Mouse (Mus musculus): ENCODE measurements around the gene Lin37.

Lin37 gene

GRCm38 (mm10) chr7:30553021-30553589, 6.5 kb downstream of the Lin37 start:
- DNase-seq (ENCODE audit: low read depth, low spot score) = no peak

DNA sequence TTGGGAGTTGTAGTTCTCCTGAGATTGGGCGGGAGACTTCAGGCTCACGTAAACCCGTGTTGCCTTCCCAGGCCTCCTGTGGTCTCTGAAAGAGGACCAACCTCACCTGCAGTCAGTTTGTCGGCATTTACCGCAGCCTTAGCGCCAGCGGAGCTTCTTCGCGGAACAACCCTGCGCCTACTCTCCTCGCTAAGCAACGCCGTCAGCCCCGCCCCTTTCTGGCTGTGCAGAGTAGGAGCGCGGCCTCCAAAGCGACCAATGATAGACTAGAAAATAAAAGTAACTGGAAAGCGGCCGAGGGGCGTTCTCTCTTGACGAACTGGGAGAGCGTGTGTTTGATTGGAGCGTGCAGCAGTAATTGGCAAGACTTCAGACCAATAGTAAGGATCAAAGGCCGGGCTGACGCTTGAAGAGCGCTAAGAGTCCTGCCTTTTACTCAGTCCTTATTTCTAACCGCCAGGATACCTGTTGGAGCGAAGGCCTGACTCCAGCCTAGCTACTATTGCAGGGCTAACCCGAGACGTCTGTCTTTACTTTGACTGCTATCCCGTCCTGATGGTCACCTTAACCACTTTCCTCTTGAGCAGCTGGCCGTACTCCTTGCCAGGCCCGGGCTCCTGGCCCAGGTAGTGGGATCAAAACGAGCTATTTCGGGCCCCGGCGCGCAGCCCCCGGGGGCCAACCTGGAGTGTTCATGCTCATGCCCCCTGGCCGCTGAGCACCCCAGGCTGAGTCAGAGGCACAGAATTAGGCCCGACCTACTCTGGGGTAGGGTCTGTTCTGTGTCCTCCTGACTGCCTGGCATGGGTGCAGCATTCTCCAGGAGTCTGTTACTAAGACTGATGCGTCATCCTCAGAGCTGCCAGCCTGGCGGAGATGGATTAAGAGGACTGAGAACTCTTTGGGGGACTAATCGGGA, 7.3 kb downstream of the Lin37 start, which contains the start of the genes Hspb6 and Proser3:
TSS of gene Hspb6 (plus strand) at position 77 of the 919 bp plus-strand sequence.
TSS of gene Proser3 (minus strand) at position 198 of the 919 bp plus-strand sequence.
- DNase-seq (ENCODE audit: low read depth, low spot score) = peak; percentile 100

DNA sequence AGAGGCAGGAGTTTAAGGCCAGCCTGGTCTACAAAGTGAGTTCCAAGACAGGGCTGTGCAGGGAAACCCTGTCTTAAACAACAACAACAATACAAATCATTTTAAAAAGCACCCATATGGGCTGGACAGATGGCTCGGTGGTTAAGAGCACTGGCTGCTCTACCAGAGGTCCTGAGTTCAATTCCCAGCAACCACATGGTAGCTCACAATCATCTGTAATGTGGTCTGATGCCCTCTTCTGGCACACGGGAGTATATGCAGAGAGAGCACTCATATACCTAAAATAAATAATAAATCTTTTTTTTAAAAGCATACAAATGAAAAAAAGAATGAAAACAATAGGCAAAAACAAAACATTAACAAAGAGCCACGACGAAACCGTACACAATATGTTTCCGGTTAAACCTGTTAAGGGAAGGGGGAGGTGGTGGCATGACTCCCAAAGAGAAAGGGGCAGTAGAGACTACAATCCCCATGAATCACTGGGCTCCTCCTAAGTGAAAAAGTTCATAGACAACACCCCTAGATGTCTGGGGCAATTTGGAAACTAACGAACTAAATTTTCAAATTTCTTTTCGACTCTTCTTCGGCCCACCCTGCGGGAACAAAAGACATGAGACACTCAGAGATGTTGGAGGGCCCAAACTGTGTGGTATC, 8.1 kb downstream of the Lin37 start:
- DNase-seq (ENCODE audit: low read depth, low spot score) = peak; percentile 89

DNA sequence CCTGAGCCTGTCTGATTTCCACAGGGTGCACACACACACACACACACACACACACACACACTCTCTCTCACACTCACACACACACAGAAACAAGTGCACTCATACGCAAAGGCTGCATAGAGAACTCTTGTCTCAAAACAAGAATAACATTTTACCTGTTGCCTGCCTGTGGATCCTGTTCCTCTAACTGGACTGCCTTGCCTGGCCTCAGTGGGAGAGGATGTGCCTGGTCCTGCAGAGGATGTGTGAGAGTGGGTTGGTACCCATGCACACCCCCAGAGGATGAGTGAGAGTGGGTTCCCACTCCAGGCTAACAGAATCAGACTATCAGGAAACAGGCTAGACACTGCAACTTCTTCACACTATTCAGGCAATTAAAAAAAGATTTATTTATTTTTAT, 9.0 kb downstream of the Lin37 start:
- no peak for DNase-seq (ENCODE audit: low read depth, low spot score)

DNA sequence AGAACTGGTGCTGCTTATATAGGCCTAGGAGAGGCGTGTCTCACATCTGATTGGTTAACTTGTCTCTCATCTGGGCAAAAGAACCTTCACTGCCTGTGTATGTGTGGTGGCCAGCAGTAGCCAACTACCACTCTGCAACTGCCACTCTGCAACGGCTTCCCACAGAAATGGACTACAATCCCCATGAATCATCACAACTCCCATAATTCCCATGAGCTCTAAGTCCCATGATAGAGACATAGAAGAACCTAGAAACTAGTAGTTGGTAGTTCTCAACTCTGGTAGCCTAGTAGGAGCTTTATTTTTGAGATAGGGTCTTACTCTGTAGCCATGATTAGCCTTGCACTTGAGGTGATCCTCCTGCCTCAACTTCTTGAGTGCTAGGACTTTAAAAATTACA, 9.8 kb downstream of the Lin37 start:
- no peak for DNase-seq (ENCODE audit: low read depth, low spot score)

- no peak for DNase-seq (ENCODE audit: low read depth, low spot score)
Observed at GRCm38 (mm10) chr7:30544327-30544726, 15.3 kb downstream of the Lin37 start.

- DNase-seq (ENCODE audit: low read depth, low spot score) = no peak
Observed at GRCm38 (mm10) chr7:30540572-30540971, 19.1 kb downstream of the Lin37 start.

DNA sequence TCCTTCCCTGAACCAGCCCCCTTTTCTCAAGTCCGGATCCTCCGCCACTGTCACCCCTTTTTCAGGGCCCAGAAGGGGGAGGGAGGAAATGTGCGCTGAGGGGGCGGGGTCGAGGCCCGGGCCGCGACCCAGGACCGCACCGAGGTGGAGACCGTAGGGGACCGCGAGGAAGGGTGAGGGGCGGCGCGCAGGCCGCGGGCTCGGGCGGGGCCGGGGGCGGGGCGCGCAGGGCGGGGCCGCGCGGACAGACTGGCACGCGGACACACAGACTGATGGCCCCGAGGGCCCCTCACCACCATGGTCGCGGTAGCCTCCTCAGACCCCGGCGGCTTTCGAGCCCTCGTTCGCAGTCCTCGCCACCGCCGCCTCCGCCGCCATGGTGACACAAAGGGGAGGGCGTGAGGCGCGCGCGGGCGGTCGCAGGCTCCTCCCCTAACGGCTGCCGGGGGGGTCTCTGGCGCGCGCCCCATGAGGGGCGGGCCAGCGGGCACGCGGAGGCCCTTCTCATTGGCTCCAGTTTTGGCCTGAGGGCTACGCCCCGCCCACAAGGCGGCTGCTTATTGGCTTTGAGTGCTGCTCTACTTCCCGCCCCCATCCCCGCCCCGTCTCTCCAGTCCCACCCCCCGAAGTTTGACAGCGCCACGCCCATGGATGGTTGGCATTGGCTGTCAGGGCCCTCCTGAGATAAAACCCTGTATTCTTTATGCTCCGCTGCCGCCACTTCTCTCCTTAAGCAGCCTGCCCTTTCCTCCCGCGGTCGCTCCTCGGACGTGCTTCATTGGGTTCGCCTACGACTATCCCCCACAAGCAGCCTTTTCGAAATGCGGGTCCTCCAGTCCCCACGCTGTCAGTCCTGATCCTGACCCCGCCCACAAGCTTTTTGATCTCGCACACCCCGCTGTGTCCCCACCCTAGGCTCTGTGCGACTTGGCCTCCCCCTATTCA, 24.7 kb downstream of the Lin37 start, which contains the start of gene Arhgap33:
TSS of gene Arhgap33 (minus strand) at position 428 of the 945 bp plus-strand sequence.
- peak; percentile 97 for DNase-seq (ENCODE audit: low read depth, low spot score)

DNA sequence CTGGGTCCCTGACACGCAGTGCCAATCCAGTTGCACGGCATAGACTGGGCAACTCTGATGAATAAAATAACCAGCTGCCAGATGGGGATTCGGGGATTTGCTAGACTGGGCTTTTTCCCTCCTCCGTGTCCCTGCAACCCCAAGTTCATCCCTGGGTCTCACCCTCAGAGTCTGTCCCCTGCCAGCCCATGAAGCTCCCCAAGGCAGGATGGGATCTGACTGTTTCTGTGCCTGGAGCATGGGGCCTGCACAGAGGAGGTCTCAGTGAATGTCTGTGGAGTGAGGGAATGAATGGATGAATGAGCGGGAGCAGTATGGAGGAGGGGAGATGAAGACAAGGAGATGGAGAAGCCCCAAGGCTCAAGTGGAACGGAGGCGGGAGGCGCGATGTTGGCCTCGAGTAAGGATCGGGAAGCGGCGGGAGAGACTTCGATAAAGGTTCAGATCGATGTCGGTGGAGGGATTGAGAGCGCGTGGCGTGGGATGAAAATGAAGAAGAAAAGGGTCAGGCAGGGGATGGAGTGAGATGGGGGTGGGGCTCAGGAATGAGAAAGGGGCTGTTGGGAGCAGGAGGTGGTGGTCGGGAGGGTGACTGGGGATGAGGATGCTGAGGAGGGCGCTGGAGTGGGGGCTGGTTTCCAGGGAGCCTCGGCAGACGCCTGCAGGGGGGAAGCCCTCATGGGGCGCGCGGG, 25.6 kb downstream of the Lin37 start:
- DNase-seq (ENCODE audit: low read depth, low spot score) = peak; percentile 16

- DNase-seq (ENCODE audit: low read depth, low spot score) = no peak
Observed at GRCm38 (mm10) chr7:30532931-30533330, 26.7 kb downstream of the Lin37 start.

DNA sequence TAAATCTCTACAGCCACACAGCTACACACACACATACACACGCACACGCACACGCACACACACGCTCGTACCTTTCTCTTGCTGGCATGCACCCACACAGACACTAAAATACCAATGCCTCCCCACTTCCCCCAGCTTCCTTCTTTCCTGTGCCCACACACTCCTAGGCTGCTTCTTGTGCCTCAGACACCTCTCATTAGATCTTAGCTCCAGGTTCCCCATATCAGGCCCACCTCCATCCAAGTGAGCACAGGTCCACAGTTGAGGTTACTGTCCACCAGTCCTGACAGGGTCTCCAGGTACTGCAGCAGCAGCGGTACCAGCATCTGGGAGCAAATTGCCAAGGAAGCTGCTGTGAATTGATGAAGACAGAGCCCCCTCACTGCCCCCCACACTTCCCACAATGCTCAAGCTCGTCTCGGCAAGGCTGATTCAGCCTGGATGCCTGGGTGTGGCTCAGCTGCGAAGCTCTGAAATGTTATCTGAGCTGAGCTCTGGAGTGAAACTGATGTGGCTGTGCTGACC, 28.3 kb downstream of the Lin37 start:
- no peak for DNase-seq (ENCODE audit: low read depth, low spot score)

- DNase-seq (ENCODE audit: low read depth, low spot score) = no peak
Observed at GRCm38 (mm10) chr7:30526981-30527380, 32.7 kb downstream of the Lin37 start.

GRCm38 (mm10) chr7:30526399-30526798, 33.2 kb downstream of the Lin37 start:
- DNase-seq (ENCODE audit: low read depth, low spot score) = no peak

DNA sequence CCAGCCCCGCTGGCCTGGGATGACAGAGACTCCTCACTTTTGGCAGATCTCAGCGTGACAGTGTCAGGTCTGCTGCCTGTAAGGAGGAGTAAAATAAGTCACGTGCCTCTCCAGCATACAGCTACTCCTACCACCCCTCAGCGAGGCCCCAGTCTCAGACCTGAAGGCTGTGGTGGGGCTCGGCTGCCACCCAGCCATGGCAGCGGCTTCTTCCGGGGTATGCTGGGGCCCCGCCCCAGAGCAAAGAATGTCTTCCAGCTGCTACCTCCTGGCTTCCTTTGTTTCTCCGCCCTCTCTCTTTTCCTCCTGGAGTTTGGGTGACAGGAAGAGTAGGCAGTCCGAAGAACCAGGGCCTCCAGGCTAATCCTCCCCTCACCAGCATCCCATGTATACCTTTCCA, 33.7 kb downstream of the Lin37 start:
- peak; percentile 29 for DNase-seq (ENCODE audit: low read depth, low spot score)

DNA sequence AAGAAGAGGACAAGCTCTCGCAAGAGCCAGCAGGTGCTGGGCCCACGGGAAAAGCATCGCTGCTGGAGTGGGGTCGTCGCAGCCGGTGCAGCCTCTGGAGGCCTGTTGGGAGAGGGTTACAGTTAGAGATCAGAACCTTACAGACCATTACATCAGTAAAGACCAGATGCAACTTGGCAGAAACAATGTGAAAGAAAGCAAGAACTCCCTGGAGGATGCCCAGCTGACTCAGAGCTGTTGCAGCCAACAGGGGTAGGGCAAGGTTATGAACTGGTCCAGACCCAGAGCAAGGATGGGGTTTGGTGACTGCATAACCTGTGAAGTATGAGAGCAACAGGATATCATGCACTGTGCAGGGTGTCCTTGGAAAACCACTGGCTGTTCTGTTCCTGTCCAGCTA, 35.2 kb downstream of the Lin37 start:
- no peak for DNase-seq (ENCODE audit: low read depth, low spot score)

- DNase-seq (ENCODE audit: low read depth, low spot score) = no peak
Observed at GRCm38 (mm10) chr7:30522871-30523270, 36.8 kb downstream of the Lin37 start.

- DNase-seq (ENCODE audit: low read depth, low spot score) = no peak
Observed at GRCm38 (mm10) chr7:30520856-30521255, 38.8 kb downstream of the Lin37 start.

DNA sequence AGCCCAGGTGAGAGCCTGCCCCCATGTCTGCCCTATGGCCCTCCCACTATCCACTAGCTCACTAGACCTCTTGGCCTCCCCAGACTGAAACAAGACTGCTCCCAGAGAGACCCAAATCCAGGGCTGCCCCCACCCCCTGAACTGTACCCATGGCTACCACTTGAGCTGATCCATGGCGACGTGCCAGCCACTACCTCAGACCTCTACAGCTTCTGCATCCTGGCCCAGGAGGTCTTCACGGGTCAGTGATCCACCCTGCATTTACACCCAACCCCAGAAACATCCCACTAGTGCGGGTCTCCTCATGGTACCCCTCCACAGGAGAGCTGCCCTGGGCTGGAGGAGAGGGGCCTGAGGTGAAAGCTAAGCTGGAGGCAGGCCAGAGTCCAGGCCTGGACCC, 39.2 kb downstream of the Lin37 start:
- DNase-seq (ENCODE audit: low read depth, low spot score) = no peak

DNA sequence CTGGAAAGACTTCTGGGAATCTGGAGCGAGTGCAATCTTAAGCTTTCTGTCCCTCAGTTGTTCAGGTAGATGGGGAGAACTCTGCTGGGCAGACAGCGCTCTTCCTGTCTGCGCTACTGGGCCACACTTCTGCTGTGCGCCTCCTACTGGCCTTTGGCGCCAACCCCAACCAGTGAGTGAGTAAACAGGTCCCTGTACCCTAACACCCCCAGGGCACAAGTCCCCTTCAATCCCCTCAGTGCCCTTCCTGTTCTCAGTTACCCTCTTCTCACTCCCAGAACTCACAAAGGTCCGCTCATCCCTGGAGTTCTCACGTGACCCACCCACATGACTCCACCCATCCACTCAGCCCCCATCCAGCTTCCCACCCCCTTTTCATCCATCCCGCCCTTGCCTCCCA, 41.3 kb downstream of the Lin37 start:
- DNase-seq (ENCODE audit: low read depth, low spot score) = peak; percentile 47

- DNase-seq (ENCODE audit: low read depth, low spot score) = peak; percentile 88
Observed at GRCm38 (mm10) chr7:30515003-30515760, 44.5 kb downstream of the Lin37 start.

Data from R1 (cell line).